8 mouse cellular contexts compared by ENCODE assay signal in genomic region chr8:105305211-105306145, GRCm38 (mm10). TPM values are rescaled to one million over a fixed set of nuclear protein-coding genes. Genes with fewer than 3 reads are reported as not detected.
DNase-seq lines count a peak whose midpoint lies in the region; ATAC-seq lines count a peak whose summit lies in the region.

TSS of gene Elmo3 (plus strand) at chr8:105305601.

- peaks cover 79% of the 10 kb centered on the region for H3K36me3 ChIP-seq in embryonic facial prominence, embryonic 13.5 days
- peaks cover 48% of the 10 kb centered on the region; the same call in 1 of the 2 replicates for H3K36me3 ChIP-seq in macrophage (ENCODE audit: inconsistent target)

- peaks cover 28% of the 10 kb centered on the region for H3K4me1 ChIP-seq in embryonic facial prominence, embryonic 13.5 days

- peak within 1 kb of the TSS; percentile 80 for H3K27ac ChIP-seq in embryonic facial prominence, embryonic 13.5 days
- peak within 1 kb of the TSS; percentile 27; the same call in 1 of the 2 replicates for H3K27ac ChIP-seq in macrophage

- intact Hi-C loops in left cerebral cortex, postnatal 14 days (cut with DNase I): no loop called here

- peak; percentile 50 to 54 for DNase-seq in adrenal gland, adult 18-20 months (ENCODE audit: low spot score in 2 of 2)
- DNase-seq in adrenal gland, postnatal 4 days (ENCODE audit: low spot score in 2 of 2): no peak
- peak; percentile 74 for DNase-seq in adrenal gland, postnatal 10 days
- DNase-seq in left cerebral cortex, postnatal 14 days (ENCODE audit: low spot score in 2 of 2): peak; percentile 65 to 72
- DNase-seq in spleen, postnatal 4 days (ENCODE audit: low spot score in 2 of 2): peak; percentile 64 to 79

- no peaks in the 10 kb centered on the region for H3K27me3 ChIP-seq in embryonic facial prominence, embryonic 13.5 days

- H3K9me3 ChIP-seq in embryonic facial prominence, embryonic 13.5 days: no peaks in the 10 kb centered on the region

- H3K9ac ChIP-seq in embryonic facial prominence, embryonic 13.5 days: peak within 1 kb of the TSS; percentile 70

- WGBS in embryonic facial prominence, embryonic 13.5 days: 10% methylated on average over 27 of the region's 30 CpGs
- WGBS in macrophage (ENCODE audit: missing documents): 23% methylated on average over 29 of the region's 30 CpGs

- peak within 1 kb of the TSS; percentile 71 for H3K4me2 ChIP-seq in embryonic facial prominence, embryonic 13.5 days

- ATAC-seq in embryonic facial prominence, embryonic 13.5 days (ENCODE audit: insufficient number of reproducible peaks, insufficient read depth, low FRiP score, low TSS enrichment, low read depth): peak; percentile 60
- peak; percentile 17 to 46; a peak in 3 of 4 replicates for ATAC-seq in hematopoietic stem cell, adult 5-6 weeks (replicated peaks in 1 of 2; ENCODE audit: insufficient read depth in 1 of 2, low FRiP score in 2 of 2, low TSS enrichment in 1 of 2, low read depth in 1 of 2, poor library complexity in 2 of 2, severe bottlenecking in 2 of 2)

- peak within 1 kb of the TSS; percentile 43 for H3K4me3 ChIP-seq in embryonic facial prominence, embryonic 13.5 days
- no peak within 1 kb of the TSS for H3K4me3 ChIP-seq in macrophage (ENCODE audit: inconsistent target)

- H3K79me2 ChIP-seq in macrophage (ENCODE audit: inconsistent target): peaks cover 10% of the 10 kb centered on the region; the same call in 1 of the 2 replicates

RNA-seq across cellular contexts. Expression of gene Elmo3, which starts in this region (rescaled TPM):
- 1 to 10 TPM; 4.5 to 6.9 TPM for total RNA-seq in adrenal gland, adult 18-20 months (2021)
- total RNA-seq in adrenal gland, postnatal 4 days (2021): 10 to 100 TPM in 1 of 2 experiments, 1 to 10 TPM in 1; 9.2 to 13.6 TPM
- total RNA-seq in adrenal gland, postnatal 10 days (2021): 1 to 10 TPM; 6.1 to 6.2 TPM
- 6.0 and 6.7 TPM in 2 replicates for polyA plus RNA-seq in embryonic facial prominence, embryonic 13.5 days (2015; fragmentation: Nextera tagmentation; extraction: Ambion mirVana)
- total RNA-seq in hematopoietic stem cell, adult 5-6 weeks (2017): 3.5 and 4.6 TPM in 2 replicates
- total RNA-seq in left cerebral cortex, postnatal 14 days (2021): under 1 TPM; 0.31 to 0.91 TPM
- total RNA-seq in macrophage (2018; cell fraction: chromatin; rRNA removed): 10 to 100 TPM in 1 of 26 experiments, 1 to 10 TPM in 25; 2.7 to 10.1 (median 5.4) TPM
- under 1 TPM; 0.03 to 0.65 (median 0.19) TPM for total RNA-seq in macrophage (2018; cell fraction: cytosol; rRNA removed)
- 1 to 10 TPM in 25 of 26 experiments, under 1 TPM in 1; 0.98 to 8.1 (median 2.5) TPM for total RNA-seq in macrophage (2018; cell fraction: nucleus; rRNA removed)
- 0.29 to 0.43 TPM (median 0.33 TPM) in 3 replicates for polyA plus RNA-seq in macrophage (2018)

Comparison
In these comparisons a context has a peak if more than half of its experiments do, and no peak if none do; other contexts are left out.
1. DNase-seq: peak in adrenal gland, adult 18-20 months (2 of 2), adrenal gland, postnatal 10 days (single experiment) and spleen, postnatal 4 days (2 of 2); none in adrenal gland, postnatal 4 days (0 of 2).
2. Peak in DNase-seq in left cerebral cortex, postnatal 14 days; RNA of the gene not detected or under 1 TPM.